Mouse (Mus musculus) layer of hippocampus, adult 2 months (tissue): ENCODE measurements around the gene BC049352. TPM values are rescaled to one million over a fixed set of nuclear protein-coding genes. Genes with fewer than 3 reads are reported as not detected.

ENCODE experiments used
- DNase-seq, 2 experiments: peaks; one replicate each; pipeline ENCODE4 v3.0.0; 2022; ENCODE audit warnings: low spot score in 2 of 2
- H3K27ac ChIP-seq: fragments of 200-600 bp; 2 replicates; pipeline ENCODE4 v1.8.1; 2022
- H3K4me3 ChIP-seq: fragments of 200-600 bp; 2 replicates; pipeline ENCODE4 v1.8.1; 2022; ENCODE audit warnings: mild to moderate bottlenecking
- CTCF ChIP-seq: fragments of 200-600 bp; conservative IDR thresholded peaks from 2 replicates; pipeline ENCODE4 v1.8.1; 2022; ENCODE audit warnings: antibody characterized with exemption, mild to moderate bottlenecking, moderate library complexity
- total RNA-seq, 2 experiments: library from RNA; stranded (reverse); gene quantifications; 2 replicates each; pipeline ENCODE4 v1.2.3; 2021

BC049352 gene
- total RNA-seq, 2 experiments from 2014 or later: 0.44 to 0.72 TPM

DNA sequence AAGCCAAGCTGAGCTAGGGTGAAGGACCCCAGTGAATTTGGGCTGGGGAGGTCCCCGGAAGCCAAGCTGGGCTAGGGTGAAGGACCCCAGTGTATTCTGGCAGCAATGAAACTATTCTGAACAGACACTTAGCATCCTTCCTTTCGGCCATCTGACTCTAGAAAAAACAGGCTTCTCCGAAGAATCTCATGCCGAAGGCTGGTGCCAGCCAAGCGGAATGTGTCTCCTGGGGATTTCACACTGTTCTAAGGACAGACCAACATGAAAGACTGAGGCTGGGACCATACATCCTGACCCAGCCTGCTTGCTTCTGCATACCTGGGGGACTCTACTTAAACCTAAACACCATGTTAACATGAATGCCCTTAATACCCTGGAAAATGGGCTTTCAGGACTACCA, 80.1 kb downstream of the BC049352 start:
- Histone ChIP-seq H3K4me3 (no peak overlapping the region), H3K27ac (no peak overlapping the region)
- no peak for DNase-seq
- TF ChIP-seq CTCF: no peak

DNA sequence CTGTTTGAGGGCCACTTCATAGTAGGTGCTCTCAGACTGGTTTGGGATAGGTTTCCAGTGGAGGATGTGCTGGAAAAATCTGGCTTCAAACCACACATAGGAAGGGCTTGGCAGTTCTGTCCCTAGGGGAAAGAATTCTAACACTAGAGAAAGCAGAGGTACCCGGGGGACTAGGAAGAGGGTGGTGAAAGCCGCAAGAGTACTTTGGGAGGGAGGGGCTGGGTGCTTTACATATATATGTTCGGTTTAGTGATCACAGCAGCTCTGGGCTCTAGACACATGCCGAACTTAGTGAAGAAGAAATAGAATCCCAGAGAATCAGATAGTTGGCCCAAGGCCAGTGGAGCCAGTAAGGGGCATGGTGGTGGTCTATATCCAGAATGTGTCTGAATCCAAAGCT, 85.3 kb downstream of the BC049352 start:
- no peak overlapping the region for H3K27ac ChIP-seq
- no peak for DNase-seq
- TF ChIP-seq CTCF: no peak
- no peak overlapping the region; the same call in 1 of the 2 replicates for H3K4me3 ChIP-seq

DNA sequence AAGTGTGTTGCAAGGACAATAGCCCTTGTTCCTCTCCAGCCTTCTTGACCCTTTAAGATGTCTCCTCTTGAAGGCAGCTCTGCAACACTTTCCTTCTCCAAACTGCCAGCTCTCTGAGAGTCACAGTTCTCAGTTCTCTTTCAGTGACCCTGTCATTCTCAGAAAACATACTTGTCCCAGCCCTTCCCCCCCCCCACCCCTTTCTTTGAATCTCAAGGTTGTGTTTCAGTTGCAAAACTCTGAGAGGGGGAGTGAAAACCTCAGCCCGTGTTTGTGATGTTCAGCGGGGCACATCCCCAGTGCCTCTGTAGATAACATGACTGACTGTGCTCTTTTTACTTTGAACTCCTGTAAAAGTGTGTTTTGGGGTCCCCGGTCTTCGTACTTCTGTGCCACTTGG, 86.3 kb downstream of the BC049352 start:
- Histone ChIP-seq H3K4me3 (no peak overlapping the region; the same call in 1 of the 2 replicates), H3K27ac (no peak overlapping the region)
- no peak for TF ChIP-seq CTCF
- no peak for DNase-seq

DNA sequence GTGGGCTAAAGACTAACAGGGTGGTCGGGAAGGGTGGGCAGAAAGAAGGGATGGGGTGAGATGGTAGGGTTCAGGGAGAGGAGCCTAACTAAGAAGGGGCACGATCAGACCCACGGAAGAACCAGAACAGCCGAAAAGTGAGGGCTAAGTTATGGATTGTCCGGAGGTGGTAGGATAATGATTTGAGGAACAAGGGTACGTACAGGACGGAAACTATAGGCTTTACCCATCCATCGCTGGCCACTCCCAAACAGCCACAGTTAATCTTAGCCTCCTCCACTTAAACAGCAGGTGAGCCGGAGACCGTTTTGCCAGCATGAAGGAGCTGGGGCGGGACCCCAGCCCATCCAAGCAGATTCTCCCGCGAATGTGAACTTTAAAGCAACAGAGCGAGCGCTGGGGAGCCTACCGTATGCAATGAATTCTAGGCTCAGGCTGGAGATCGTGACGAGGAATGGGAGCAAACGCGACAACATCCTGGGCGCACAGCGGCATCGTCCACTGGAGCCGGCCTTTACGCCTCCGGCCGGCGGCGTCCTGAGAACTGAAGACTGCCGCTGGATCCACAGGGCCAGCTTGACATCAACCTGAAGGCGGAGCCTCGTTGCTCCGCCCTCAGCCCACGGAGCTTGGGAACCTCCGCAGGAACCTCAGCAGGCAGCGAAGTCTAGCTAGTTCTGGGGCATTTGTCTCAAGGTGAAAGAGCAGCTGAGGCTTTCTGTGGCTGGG, 87.0 kb downstream of the BC049352 start, which contains the start of gene Il10ra:
Gene Il10ra, minus strand, starts transcription at position 553 of the 729 bp plus-strand sequence.
- H3K27ac ChIP-seq: no peak within 1 kb of the TSS
- peak within 1 kb of the TSS; percentile 52 for H3K4me3 ChIP-seq
- DNase-seq: no peak
- TF ChIP-seq CTCF: no peak

DNA sequence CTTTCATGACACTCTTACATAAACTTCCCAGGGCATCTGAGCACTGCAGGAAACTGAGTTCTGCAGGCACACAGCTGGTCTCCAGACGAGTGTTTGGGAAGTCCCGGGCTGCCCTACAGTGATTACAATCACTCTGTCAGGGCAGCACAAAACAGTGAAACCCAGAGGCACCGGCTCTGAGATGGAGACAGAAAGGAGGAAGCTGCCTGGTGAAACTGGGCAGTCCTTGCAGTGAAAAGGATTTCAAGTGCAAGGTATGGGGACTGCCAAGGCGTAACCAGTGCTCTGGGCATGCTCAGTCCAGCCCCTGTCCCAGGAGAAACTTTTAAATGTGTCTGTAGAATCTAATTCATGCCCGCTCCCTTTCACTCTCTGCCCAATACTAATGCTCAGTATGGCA, 90.4 kb downstream of the BC049352 start:
- DNase-seq: no peak
- no peak overlapping the region for H3K4me3 ChIP-seq
- TF ChIP-seq CTCF: no peak
- H3K27ac ChIP-seq: no peak overlapping the region

DNA sequence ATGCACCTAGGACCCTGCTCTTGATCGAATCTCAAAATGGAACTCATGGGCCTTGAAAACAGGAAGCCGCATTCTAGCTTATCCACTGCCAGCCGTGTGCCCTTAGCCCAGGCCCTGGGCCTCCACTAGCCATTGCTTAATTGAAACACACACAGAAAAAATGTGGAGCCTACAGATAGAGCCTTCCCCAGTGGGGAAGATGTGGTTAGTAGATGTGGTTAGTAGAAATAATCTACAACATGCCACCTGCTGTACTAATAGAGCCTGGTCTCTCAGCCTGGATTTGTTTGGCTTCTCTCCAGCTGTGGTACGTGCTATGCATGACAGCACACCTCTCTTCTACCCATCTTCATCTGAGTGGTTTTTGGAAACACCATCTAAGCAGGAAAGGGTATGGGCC, 92.4 kb downstream of the BC049352 start:
- TF ChIP-seq CTCF: no peak
- Histone ChIP-seq H3K4me3 (no peak overlapping the region), H3K27ac (no peak overlapping the region)
- DNase-seq: no peak

DNA sequence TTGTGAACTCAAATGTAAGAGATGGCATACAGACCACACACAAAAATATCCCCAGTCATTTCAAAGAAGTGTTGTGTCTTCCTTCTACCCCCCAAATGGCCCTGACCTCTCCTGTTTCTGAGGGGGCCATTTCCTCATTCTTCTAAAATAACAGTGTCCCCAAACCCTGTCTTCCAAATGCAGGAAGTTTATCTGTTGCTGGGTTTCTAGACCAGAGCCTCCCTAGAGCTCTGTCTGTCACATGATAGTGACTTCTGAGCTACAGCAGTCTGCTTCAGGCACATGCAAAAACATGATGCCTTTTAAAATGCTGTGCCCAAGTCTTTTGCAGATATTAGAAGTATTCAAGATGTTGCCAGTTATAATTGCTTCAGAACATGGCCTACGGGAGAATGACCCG, 92.8 kb downstream of the BC049352 start:
- H3K4me3 ChIP-seq: no peak overlapping the region
- DNase-seq: no peak
- TF ChIP-seq CTCF: no peak
- H3K27ac ChIP-seq: no peak overlapping the region

DNA sequence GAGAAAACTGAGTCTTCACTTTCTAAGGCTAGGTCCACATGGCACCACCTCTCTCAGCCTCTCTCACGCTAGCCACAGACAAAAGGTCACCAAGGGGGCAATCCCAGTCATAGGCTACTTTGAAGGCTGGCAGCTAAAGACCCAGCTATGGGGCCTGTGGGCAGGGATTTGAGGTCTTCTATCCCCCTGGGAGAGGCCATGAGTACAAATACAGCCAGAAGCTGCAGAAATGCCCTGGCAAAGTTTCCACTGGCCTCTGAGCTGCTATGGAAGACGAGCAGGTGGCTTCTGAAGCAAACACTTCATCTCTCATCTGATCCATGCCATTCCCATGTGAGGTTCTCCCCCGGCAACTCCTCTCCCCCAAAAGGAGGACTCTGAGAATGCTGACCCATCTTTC, 98.3 kb downstream of the BC049352 start:
- DNase-seq: no peak
- Histone ChIP-seq H3K4me3 (no peak overlapping the region), H3K27ac (peak overlapping the region; percentile 33; the same call in 1 of the 2 replicates)
- no peak for TF ChIP-seq CTCF

DNA sequence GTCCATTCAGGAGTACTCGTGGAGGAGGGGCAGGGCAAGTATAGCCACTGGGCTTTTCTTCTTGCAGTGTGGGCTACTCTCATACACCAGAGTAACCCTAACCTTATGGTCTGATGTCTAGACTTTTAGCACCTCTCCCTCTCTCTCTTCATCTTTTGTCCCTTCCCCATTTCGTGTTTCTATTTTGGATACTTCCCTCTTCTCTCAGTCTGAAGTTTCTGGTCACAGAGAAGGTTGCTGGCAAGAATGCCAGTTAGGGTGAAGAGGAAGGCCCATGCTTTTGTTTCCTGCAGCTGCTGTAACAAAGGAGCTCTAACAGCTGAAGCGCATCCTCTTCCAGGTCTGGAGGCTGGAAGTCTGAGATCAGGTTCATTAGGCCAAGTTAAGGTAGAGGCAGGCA, 99.1 kb downstream of the BC049352 start:
- no peak for TF ChIP-seq CTCF
- DNase-seq: no peak
- Histone ChIP-seq H3K4me3 (no peak overlapping the region), H3K27ac (peak overlapping the region; percentile 33; the same call in 1 of the 2 replicates)

DNA sequence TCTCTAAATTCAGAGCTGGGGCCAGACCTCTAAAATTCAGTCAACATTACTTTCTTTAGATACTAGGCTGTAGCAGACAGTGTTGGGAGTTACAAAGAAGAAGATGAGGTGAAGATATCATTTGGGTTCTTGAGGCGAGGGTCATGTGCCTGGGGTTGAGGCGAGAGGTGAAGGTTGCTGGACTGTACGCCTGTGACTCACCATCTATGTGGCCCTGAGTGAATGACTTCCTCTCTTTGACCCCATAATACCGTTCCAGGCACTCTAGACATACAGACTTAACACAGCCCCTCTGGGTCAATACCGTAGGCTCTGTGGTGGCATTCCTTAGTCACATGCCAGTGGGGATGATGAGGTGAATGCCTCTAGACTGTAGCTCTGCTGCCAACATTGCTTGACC, 100.7 kb downstream of the BC049352 start:
- H3K27ac ChIP-seq: no peak overlapping the region
- TF ChIP-seq CTCF: no peak
- no peak overlapping the region for H3K4me3 ChIP-seq
- no peak for DNase-seq

DNA sequence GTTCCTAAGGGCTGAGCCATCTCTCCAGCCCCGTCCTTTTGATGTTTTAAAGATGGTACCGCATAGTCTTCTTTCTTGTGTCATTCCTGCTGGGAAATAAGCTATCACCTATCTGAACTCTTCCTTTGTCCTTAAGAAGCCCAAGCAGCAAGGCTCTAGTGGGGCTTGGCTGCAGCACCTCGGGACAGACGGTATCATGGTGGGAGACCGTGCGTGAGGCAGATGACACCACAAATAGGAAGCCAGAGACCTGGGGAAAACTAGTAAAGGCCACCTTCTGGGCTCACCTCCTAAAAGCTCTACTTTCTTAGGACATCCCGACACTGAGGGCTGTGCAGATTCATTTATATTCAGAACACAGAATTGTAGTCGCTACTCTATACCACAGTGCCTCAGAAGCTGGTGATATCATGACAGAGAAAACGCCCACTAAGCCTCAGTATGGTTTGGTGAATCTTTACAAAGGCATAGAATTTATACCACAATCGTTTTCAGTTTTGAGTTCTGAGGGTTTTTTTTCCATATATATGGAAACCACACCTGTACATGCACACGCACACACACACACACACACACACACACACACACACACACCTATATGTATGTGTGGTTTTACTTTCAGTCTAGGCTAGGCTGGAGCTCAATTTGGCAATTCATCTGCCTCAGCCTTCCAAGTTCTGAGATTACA, 109.8 kb downstream of the BC049352 start:
- H3K27ac ChIP-seq: no peak overlapping the region
- H3K4me3 ChIP-seq: no peak overlapping the region
- DNase-seq: no peak
- no peak for TF ChIP-seq CTCF

DNA sequence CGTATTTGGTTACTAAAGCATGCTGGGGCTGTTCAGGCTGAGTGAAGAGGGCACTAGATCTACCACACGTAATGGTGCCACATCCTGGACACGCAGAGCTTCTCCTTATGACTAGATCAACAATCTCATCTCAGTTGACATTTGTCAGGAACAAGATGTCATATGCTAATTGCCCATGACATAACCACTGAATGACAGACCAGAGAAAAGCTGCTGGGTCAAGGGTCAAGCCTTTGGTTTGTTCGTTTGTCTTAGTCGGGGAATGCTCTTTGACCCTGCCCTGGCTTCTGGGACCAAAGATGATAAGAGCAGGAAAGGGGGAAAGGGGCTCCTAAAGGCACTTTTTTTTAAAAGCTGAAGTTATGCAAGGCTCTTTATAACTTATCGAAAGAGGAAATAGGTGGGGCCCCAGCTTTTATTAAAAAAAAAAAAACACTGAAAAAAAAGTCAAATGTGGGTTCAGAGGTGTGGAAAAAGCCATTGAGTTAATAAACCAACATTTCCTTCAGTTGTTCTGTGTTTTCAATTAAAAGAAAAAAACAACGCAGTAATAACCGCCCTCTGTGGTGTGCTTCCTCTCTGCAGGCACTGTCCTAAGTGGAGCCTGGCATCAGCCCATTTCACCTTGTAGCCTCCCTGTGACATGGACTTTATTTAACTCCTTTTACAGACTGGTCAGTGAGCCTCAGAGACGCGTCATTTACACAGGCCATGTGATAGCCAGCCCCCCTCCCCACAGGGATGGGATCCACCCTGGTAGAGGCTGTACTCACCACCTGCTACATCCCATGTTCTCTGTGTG, 112.6 kb downstream of the BC049352 start:
- H3K4me3 ChIP-seq: no peak overlapping the region
- TF ChIP-seq CTCF: no peak
- DNase-seq: no peak
- H3K27ac ChIP-seq: no peak overlapping the region
